In the genomic region with DNA sequence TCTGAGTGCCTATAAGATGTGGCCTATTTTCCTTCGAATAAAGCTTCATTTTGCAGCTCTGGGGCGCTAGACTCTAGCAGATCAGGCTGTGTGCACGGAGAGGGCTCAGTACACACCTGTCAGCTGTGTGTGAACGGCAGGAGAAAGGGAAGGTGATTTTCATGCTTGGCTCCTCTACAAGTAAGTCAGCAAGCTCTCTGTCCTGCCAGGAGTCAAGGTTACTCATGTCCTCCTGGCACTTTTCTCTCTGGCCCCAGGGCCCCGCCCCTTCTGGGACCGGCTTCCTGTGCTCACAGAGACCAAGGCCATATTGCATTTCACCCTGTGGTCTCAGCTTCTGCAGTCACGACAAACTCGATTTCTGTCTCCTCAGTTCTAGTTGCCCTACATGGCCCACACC, we compare ENCODE assay signal across 9 mouse cellular contexts.
DNase-seq lines count a peak whose midpoint lies in the region; ATAC-seq lines count a peak whose summit lies in the region.
"Had no signal": no experiment of that assay in that cellular context is flagged by ENCODE, and none has a peak within 500 bp of the region (broad histone marks: within the 10 kb centered on the region; RNA-seq: fewer than 3 reads in every experiment).

No protein-coding gene starts in this region.

- no peak overlapping the region for H3K4me2 ChIP-seq in neural tube, embryonic 15.5 days
- no peak overlapping the region for H3K4me2 ChIP-seq in forebrain, embryonic 16.5 days (ENCODE audit: low read length)
- H3K4me2 ChIP-seq in hindbrain, embryonic 14.5 days (replicated peaks) = no peak overlapping the region

- H3K27ac ChIP-seq in neural tube, embryonic 15.5 days (replicated peaks) = peak overlapping the region; percentile 7; the same call in 1 of the 2 replicates
- no peak overlapping the region for H3K27ac ChIP-seq in forebrain, embryonic 16.5 days (ENCODE audit: low read length)
- no peak overlapping the region for H3K27ac ChIP-seq in hindbrain, embryonic 14.5 days

- H3K4me1 ChIP-seq in neural tube, embryonic 15.5 days = peaks cover 42% of the 10 kb centered on the region
- H3K4me1 ChIP-seq in forebrain, embryonic 16.5 days (replicated peaks; ENCODE audit: control insufficient read depth, insufficient read depth, low read length) = peaks cover 9% of the 10 kb centered on the region
- H3K4me1 ChIP-seq in hindbrain, embryonic 14.5 days (replicated peaks; ENCODE audit: control insufficient read depth, insufficient read depth, low read length) = peaks cover 40% of the 10 kb centered on the region

- 72% methylated on average over 8 of the region's 8 CpGs for WGBS in neural tube, embryonic 15.5 days
- 70% methylated on average over 8 of the region's 8 CpGs for WGBS in forebrain, embryonic 16.5 days
- WGBS in hindbrain, embryonic 14.5 days = 73% methylated on average over 8 of the region's 8 CpGs

- intact Hi-C loops in gastrocnemius, postnatal 14 days (cut with DNase I; ENCODE audit: low total_unique reads) = no loop called here

- no peaks in the 10 kb centered on the region for H3K27me3 ChIP-seq in neural tube, embryonic 15.5 days (replicated peaks)
- H3K27me3 ChIP-seq in forebrain, embryonic 16.5 days (replicated peaks; ENCODE audit: control insufficient read depth, insufficient read depth, low read length) = no peaks in the 10 kb centered on the region
- no peaks in the 10 kb centered on the region for H3K27me3 ChIP-seq in hindbrain, embryonic 14.5 days (ENCODE audit: control insufficient read depth, insufficient read depth, low read length)

- DNase-seq in gastrocnemius, adult 18-20 months (ENCODE audit: low spot score) = peak; percentile 86
- no peak for DNase-seq in gastrocnemius, postnatal 4 days (ENCODE audit: low spot score in 2 of 2)
- peak; percentile 44 for DNase-seq in ovary, postnatal 36 days (ENCODE audit: low spot score)
- DNase-seq in ovary, postnatal 10 days (ENCODE audit: low spot score) = no peak
- DNase-seq in gastrocnemius, postnatal 14 days = peak; percentile 67
- DNase-seq in hindbrain, embryonic 14.5 days (ENCODE audit: low spot score) = no peak
- DNase-seq: thymus, postnatal 36 days had no signal

- H3K36me3 ChIP-seq in neural tube, embryonic 15.5 days = no peaks in the 10 kb centered on the region
- H3K36me3 ChIP-seq in forebrain, embryonic 16.5 days (ENCODE audit: control insufficient read depth, insufficient read depth) = no peaks in the 10 kb centered on the region
- H3K36me3 ChIP-seq in hindbrain, embryonic 14.5 days (replicated peaks; ENCODE audit: control insufficient read depth, insufficient read depth) = no peaks in the 10 kb centered on the region

- H3K9me3 ChIP-seq in neural tube, embryonic 15.5 days (replicated peaks) = no peaks in the 10 kb centered on the region
- no peaks in the 10 kb centered on the region for H3K9me3 ChIP-seq in forebrain, embryonic 16.5 days (ENCODE audit: control insufficient read depth, low read length)
- H3K9me3 ChIP-seq in hindbrain, embryonic 14.5 days (ENCODE audit: control insufficient read depth, low read length) = no peaks in the 10 kb centered on the region

- H3K4me3 ChIP-seq in neural tube, embryonic 15.5 days (replicated peaks) = no peak overlapping the region
- no peak overlapping the region for H3K4me3 ChIP-seq in forebrain, embryonic 16.5 days (replicated peaks; ENCODE audit: low read length)
- no peak overlapping the region for H3K4me3 ChIP-seq in hindbrain, embryonic 14.5 days (replicated peaks; ENCODE audit: low read length)

- H3K9ac ChIP-seq in neural tube, embryonic 15.5 days (replicated peaks) = no peak overlapping the region
- no peak overlapping the region for H3K9ac ChIP-seq in forebrain, embryonic 16.5 days (replicated peaks; ENCODE audit: low read depth, low read length)
- no peak overlapping the region for H3K9ac ChIP-seq in hindbrain, embryonic 14.5 days

- no peak for ATAC-seq in neural tube, embryonic 15.5 days (ENCODE audit: low FRiP score)
- no peak for ATAC-seq in forebrain, embryonic 16.5 days
- ATAC-seq in hindbrain, embryonic 14.5 days (ENCODE audit: low FRiP score) = no peak

Comparison
In these comparisons a context has a peak if more than half of its experiments do, and no peak if none do; other contexts are left out.
1. DNase-seq: peak in gastrocnemius, adult 18-20 months (single experiment), ovary, postnatal 36 days (single experiment) and gastrocnemius, postnatal 14 days (single experiment); none in gastrocnemius, postnatal 4 days (0 of 2), ovary, postnatal 10 days (single experiment) and hindbrain, embryonic 14.5 days (single experiment).